Mouse (Mus musculus): ENCODE data around the gene Plekhm3.

GRCm38 (mm10) chr1:64787701-64788515 lies 168.7 kb downstream of the Plekhm3 start:
- TF ChIP-seq CTCF (IDR thresholded peaks at IDR 0.05; ENCODE audit: borderline replicate concordance, control insufficient read depth, extremely low read depth, insufficient read depth, low read length, poor library complexity) (no peak), POLR2A (IDR thresholded peaks at IDR 0.05; ENCODE audit: control insufficient read depth, extremely low read depth, insufficient read depth, low read length, poor library complexity) (no peak)

Measured in thymus, adult 2 months (tissue).